Mouse (Mus musculus) naive thymus-derived CD4-positive, alpha-beta T cell, adult 2 months (primary cell): ENCODE measurements around the gene 6430531B16Rik.

Experiments used
- DNase-seq: peaks from one replicate; pipeline ENCODE4 v3.0.0-alpha.2; 2011; ENCODE audit warnings: low read depth

The 6430531B16Rik gene

DNA sequence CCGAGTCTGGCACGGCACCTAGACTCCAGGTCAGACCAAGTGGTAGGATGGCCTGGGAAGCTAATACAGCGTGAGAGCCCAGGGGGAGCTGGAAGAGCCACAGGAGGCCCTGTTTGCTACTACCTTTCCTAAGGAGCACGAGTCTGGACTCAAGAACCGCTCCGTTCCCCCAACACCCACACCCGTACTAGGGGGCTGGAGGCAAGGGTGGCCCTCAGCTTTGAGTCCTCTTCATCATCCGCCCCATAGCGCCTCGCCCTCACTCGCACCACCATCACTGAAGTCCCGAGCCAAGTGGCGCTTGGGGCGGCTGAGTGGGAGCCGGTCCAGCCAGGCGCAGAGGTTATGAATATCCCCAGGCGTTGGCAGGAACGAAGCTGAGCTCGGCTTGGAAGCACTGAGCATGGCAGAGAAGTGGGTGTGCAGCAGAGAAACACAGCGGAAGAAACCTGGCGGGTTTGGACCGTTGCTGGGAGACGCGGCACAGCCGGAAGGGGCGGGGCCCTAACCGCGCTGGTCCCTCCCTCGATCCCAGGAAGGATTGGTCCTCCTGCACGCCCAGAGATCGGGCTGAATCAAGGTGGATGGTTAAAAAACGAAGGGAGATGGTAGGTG lies at the start of gene 6430531B16Rik:
Gene 6430531B16Rik, minus strand, starts transcription at position 478 of the 615 bp plus-strand sequence.
- DNase-seq = peak; percentile 81

DNA sequence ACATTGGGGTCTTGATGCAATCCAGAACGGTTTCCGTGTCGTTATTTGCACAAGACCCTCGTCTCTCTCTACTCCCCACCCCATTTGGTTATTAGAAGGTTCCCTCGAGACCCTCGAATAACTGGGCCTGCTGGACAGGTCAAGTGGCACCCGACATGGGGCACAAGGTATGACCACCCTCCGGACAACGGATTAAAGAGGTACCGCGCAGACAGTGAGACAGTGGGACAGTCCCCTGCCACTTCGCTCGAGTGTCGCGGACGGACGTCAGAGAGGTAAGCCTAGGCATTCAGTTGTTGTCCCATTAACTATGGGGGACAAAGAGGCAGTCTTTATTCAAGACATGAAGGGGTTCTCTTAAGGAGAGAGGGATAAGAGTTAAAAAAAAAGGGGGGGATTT lies 32.8 kb upstream of the 6430531B16Rik start:
- no peak for DNase-seq

DNA sequence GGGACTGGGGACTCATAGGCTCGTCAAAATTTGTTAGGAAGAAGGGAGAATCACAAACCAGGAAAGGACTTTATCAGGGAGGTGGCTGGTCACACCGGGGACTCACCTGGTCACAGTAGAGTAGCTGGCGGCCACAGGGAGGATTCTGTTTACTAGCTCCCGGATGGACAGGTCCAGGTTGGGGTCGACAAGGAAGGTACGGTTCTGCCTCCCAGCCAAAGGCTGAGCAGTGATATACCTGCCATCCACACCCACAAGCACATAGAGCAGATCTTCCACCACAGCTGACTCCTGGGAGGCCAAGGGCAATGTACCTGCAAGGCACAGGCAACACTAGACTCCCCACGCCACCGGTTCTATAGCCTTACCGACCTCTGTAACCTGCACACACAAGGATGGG lies 29.2 kb upstream of the 6430531B16Rik start:
- no peak for DNase-seq

DNA sequence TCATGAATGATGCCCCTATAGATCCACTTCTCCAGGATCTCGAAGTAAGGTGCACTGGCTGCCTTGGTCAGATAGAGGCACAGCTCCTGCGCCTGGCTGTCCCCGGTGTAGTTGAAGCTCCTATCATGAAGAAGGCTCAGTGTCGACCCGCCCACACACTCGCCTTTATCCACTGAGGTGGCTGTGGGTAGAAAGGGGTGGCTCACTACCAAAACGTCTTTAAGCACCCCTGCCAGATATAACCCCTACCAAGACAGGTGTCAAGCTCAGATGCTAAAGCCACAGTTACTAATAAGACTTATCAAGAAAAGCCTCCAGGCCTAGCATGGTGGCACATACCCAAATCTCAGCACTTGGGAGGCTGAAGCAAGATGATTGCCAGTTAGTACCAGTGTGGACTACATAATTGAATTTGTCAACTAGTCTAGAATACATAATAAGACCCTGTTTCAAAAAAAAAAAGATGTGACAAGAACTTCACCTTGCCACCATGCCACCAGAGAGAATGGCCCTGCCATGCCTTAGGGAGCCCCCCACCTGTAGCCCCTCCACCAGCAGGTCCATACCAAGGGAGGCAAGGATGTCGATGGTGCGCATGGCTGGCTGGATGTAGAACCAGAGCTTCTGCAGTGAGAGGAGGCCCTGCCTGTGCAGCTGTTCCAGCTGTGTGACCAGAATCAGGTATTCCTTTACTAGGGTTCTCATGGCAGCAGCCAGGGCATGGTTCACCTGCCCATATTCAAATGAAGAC lies 28.5 kb upstream of the 6430531B16Rik start:
- DNase-seq = no peak

DNA sequence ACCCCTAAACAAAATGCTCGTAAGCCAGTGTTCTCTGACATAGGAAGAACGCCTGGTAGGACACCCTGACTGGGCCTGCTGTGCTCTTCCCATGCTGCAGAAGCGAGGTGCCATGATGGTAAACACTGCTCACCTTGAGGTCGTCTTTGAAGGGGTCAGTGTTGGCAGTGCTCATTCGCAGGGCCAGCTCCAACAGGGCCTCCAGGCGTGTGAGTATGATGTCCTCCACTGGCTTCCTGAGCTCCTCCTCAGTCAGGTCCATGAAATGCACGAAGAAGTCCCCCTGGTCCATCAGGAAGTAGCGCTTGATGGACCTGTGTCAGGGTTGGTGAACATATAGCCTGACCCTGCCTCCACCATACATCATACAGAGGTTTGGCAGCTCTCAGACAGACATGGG lies 26.1 kb upstream of the 6430531B16Rik start:
- DNase-seq = no peak

DNA sequence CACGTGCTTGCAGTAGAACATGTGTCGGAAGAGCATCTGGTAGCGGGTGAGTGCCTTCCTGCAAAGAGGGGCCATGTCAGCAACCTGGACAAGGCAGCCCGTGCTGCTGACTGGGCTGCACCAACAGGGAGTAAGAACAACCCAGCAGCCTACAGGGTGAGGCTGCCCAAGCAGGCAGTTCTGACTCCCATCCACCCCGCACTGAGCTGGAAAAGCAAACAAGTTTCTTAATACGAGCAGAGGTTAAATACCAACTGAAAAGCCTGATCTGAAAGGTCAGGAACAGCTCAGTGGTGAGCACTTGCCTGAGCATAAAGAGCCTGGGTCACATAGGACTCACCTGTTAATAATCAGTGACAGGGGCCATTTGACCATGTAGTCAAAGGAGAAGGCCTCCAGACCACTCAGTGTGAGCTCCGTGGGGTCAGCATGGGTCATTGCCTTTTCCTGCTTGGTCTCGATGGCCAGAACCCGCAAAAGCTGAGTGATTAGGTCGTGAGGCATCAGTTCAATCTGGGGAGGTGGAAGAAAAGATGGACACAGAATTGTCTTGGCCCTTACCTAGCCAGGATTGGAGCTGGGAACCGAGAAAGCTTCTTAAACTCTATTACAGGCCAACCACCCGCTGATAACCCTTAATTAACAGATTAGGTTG lies 22.7 kb upstream of the 6430531B16Rik start:
- DNase-seq = no peak

DNA sequence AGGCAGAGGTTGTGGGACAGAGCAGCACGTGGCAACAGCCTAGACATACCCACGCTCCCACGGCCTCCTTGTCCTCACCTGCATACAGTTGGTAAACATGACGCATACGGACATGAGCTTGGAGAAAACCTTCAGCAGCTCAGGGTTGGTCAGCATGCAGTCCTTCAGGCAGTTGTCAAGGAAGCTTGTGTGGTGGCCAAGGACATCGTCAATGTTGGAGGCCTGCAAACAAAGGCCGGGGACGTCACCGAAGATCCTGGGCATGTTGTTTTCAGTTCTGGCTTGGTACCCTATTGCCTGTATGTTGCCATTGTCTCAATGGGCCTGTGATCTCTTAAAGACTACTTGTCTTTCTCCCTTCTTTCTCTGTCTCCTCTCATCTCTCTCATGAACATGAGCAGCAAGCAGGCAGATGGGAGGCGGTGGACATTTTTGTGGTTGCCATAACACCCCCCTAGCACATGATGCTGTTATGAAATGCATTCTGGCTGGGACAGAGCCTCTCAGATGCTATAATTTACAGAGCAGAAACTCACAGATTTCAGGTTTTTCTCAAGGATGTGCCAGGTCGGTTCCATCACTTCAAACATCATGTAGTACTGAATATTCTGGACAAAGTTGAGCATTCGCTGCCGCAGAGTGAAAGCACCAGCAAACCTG lies 20.3 kb upstream of the 6430531B16Rik start:
- no peak for DNase-seq

DNA sequence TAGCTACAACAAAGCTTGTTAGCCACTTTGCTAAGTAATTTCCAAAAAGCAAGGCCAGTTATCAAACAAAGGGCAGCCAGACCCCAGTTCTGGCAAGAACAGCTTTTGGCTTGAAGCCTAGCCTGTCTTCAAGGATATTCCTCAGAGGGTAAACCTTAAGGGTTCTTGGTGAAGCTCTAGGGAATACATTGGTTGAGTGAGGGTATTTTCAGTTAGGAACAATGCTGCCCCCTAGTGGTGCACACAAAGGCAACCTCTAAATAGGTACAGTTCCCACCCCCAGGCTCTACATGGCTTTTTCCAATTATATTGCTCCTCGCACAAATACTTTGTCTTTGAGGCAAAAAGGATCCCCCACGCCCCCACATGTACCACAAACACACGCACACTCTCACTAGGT lies 16.1 kb upstream of the 6430531B16Rik start:
- peak; percentile 85 for DNase-seq

DNA sequence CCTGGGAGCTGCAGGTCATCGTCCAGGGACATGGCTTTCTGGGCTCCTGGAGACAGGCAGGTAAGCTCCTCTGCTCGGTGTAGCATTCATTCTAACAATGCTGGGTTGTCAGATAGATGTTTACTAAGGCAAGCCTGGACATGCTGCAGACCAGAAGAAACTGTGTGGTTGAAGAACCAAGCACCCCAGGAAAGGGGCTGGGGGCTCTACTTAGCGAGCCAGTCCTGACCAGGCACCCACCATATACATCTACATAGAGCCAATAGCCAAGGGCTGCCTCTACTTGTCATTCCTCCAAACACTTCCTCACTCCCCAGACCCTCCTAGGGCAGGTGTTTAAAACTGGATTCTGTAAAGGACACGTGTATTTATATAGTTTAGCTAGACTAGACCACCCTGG lies 15.6 kb upstream of the 6430531B16Rik start:
- DNase-seq = no peak

DNA sequence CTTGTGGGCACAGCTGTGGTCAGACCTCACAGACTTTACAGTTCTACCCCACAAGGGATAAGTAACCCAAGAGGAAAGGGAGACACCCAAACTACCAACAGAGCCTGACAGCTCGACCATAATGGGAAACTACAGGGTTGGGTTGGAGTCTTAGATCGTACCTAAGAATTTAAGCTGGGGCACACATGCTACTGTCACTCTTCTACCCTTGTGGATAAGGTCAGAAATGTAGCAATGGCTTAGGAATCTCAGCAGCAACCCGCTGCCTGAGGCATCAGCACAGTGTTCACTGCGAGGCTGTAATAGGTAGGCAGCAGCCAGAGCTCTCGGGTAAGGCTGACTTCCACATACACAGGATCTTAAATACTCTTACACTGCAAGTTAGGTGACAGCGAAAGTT lies 15.0 kb upstream of the 6430531B16Rik start:
- no peak for DNase-seq

DNA sequence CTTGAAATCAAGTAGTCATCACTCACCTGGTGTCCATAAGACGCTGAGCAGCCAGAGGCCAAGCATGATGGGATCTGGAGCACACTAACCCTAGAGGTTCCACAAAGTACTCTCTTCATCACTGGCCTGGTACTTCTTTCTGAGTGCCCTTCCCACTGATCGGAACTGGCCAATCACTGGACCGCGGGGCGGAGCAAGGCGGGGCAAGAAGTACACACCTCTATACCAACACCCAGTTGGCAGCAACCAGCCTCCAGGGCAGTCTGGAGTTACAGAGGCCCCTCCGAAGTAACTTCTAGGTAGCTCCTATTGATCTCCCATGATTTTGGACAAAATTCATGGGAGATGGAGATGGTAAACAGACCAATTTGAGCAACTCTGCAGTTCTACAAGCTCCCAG lies 13.9 kb upstream of the 6430531B16Rik start, which contains the start of gene Adam8:
Gene Adam8, minus strand, starts transcription at position 157 of the 400 bp plus-strand sequence.
- DNase-seq = no peak

DNA sequence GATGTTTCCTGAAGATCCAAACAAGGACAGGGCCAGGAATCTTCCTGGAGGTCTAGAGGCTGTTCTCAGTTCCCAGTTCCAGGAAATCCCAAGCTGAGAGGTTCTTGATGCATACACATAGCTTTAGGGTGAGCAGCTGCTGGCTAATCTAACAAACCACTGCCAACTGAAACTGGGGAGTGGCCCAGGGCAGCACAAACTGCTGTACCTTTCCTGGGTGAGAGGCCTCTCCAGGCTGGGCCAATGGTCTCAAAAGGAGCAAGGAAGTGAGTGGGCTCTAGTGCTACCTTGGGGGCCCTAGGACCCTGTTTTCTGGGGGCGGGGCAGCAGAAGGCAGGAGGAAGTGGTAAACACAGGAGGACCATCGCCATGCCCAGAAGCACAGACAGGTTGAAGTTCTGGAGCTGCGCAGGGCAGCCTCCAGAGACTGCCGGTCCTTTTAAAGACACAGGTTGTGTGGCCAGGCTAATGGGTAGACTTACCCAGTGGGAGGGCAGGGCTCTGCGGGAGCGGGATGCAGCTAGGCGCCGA lies 12.4 kb upstream of the 6430531B16Rik start:
- no peak for DNase-seq

DNA sequence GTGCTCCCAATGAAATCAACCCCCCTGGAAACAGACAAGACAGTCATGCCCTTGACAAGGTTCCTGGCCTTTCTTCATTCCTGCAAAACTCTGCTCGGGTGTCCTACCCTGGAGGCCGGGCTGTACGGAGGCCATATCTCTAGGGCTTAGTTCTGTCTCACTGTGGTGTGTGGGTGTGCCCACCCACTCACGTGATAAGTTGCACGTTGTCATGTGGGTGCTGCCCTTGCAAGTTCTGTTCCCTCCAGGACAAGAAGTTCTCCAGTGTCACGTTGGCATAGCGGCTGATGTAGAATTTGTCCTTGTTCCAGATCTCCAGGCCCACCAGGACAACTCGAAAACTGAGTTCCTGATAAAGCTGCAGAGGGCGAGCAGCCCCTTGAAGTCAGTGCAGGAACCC lies 9.7 kb upstream of the 6430531B16Rik start:
- DNase-seq = no peak

DNA sequence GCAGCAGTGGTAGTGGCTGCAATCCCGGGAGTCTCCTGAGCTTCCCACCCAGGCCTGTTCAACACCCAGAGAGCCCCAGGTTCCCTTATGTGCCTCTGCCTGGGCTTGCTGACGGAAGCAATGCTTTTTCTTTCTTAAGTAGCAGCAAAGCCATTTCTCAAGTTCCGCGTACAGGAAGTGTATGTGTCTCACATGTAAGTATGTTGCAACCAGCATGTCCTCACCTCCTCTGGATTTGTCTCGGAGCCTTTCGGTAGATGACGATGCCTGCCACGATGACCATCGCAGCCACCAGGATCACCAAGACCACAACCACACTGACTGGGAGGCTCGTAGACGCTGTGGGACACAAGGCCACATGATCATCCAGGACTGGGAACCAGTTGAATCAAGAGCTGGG lies 6.0 kb upstream of the 6430531B16Rik start:
- no peak for DNase-seq

DNA sequence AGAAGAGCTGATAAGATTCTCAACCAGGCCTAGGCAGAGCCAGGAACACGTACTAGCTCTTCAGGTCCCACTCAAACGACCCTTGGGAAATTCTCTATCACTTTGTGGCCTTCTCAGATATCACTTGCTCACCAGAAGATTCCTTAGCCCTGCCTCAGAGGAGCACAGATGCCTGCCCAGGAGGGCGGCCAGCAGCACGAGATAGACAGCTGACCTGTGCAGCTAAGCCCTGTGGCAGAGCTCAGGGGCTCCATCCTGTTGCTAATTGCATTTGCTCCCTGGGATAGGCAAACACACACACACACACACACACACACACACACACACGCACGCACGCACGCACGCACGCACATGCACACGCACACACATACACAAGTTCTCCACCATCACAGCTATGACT lies 3.5 kb upstream of the 6430531B16Rik start:
- DNase-seq = no peak

DNA sequence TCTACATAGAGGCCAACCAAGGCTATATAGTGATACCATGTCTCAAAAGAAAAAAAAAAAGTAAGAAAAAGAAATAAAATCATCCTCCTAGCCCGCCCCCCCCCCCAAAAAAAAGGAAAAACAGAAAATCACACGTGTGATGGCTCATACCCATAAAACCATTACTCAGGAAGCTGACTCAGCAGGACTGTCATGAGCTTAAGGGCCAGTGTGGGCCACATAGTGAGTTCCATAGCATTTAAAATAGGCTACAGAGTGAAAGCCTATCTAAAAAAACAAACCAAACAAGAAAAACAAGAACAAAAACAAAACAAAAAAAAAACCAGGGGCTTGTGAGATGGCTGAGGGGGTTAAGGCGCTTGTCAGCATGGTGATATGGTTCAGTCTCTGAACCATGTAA lies 2.2 kb upstream of the 6430531B16Rik start:
- no peak for DNase-seq

DNA sequence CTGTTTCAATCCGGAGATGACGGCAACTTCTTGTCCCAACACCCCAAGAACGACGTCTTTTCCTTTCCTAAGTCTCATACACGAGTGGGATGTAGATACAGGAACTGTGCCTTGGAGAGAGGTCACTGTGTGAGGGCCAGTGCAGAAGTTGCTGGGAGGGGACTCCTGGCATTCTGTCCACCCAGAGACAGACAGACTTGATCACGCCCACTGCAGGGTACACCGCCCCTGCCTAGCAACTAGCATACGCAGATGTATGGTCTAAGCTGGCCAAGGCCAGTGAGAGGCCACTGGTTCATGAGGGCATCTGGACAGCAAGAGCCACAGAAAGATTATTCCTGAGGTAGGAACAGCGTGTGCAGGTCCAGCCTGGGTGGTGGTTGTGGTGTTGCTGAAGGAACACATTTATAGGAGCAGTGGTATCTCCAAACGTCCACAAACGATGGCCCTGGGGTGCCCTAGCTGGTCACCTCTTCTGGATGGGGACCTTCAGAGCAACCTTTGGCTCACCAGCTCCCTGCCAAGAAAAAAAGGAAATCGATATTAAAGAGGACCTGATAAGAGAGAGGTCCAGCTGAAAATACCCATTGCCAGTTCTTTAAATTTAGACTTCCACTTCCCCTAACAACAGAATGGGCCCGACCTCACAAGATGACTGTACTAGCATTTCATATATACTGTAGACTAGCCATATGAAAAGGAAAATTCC lies 610 bp upstream of the 6430531B16Rik start:
- no peak for DNase-seq

DNA sequence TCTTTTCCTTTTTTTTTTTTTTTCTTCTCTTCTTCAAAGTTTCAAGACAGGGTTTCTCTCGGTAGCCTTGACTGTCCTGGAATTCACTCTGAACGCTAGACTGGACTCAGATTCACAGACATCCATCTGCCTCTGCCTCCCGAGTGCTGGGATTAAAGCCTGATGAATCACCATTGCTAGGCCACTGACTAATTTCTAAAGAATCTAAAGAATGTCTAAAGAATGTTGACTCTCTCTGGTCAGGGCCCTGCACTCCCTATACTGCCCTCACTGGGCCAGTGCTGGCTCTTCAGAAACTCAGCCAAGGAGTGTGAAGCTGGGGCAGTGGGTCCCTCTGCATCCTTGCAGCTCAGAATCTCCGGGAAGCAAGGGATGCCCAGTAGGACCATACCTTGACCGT lies 3.1 kb downstream of the 6430531B16Rik start:
- DNase-seq = no peak

DNA sequence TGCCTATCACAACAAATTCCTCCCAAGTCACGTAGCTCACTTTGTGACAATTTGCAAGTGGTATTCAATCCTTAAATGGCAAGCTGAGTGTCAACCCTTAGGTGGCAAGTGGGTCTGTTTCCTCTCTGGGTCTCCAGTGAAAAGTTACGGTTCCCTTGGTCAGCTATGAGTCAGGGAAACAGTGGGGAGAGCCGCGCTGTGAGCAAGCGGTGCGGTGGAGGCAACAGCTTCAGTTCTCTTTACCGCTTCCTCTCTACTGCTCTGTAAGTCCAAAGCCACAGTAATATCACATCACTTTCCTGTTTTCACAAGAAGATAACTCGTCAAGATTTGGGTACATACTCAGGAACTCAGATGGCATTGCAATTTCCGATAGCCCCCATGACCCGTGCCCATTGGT lies 4.2 kb downstream of the 6430531B16Rik start:
- peak; percentile 64 for DNase-seq

DNA sequence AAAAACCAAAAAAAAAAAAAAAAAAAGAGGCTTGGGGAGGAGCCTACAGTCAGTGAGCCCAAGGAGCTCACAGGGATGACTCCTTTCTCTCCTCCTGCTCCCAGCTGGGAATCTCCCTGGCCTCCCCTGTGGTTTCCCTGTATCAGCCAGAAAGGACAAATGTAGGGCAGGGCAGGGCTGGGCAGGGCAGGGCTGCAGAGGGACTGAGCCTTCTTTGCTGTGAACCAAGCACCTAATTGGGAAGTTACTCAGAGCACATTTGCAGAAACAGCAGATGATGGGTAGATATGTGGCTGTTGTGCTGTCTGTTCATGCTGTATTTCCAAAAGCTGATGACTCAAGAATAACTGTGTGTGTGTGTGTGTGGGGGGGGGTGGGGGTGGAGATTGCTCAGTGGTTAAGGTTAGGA lies 5.6 kb downstream of the 6430531B16Rik start:
- no peak for DNase-seq

DNA sequence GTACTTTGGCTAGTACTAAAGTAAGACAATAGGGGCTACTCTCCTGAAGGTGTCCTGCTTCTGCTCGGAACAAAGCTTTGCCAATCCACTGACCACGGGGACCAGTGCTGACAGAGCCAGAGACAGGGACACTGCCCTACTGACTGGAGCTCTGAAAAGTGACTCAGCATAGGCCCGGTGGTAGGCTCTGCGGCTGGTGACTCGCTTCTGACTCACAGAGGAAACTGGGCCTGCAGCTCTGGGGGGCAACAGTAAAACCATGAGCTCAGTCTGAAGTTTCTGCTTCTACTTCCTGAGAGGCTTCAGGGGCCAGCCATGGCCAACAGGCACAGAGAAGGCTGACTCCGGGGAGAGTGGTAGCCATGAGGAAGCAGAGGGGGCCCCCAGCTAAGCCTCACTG lies 7.1 kb downstream of the 6430531B16Rik start:
- DNase-seq = no peak

DNA sequence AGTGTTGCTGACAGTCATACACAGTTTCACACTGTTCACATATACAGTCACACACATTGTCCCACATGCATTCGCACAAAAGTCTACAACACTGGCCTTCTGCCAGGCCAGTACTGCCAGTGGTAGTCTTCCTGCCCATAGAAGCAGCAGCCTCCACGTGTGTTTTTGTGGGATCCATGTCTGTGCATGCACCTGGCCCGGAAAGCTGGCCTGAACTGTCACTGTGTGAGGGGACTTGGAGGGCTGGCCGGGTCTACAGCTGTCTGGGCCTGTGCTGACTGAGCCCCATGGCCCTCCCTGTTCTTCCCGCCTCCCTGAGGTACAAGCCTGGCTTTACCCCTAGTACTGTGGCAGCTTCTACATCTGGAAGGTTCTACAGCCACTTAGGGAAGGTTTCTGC lies 7.6 kb downstream of the 6430531B16Rik start:
- DNase-seq = no peak
